ENCODE assay signal across 8 mouse cellular contexts in genomic region chr14:22813389-22813788, GRCm38 (mm10).
DNase-seq lines count a peak whose midpoint lies in the region; ATAC-seq and TF ChIP-seq lines count a peak whose summit lies in the region.

No protein-coding gene starts in this region.

- H3K9ac ChIP-seq in midbrain, embryonic 11.5 days (ENCODE audit: low read length): no peak overlapping the region
- no peak overlapping the region for H3K9ac ChIP-seq in midbrain, postnatal 0 days (replicated peaks; ENCODE audit: low read length, poor library complexity, severe bottlenecking)
- H3K9ac ChIP-seq in liver, embryonic 11.5 days (ENCODE audit: low read depth, low read length): no peak overlapping the region

- peaks cover 20% of the 10 kb centered on the region; the same call in 1 of the 2 replicates for H3K4me1 ChIP-seq in midbrain, embryonic 11.5 days (ENCODE audit: control insufficient read depth, insufficient read depth, low read length)
- no peaks in the 10 kb centered on the region for H3K4me1 ChIP-seq in midbrain, postnatal 0 days (ENCODE audit: insufficient read depth, low read length)
- peaks cover 9% of the 10 kb centered on the region for H3K4me1 ChIP-seq in embryonic fibroblast, embryonic 13.5 days (ENCODE audit: control insufficient read depth, insufficient read depth, low read length)
- 0 out of 2 replicates have a peak, but pooled peaks cover 3% of the 10 kb centered on the region for H3K4me1 ChIP-seq in liver, embryonic 11.5 days (replicated peaks; ENCODE audit: control insufficient read depth, insufficient read depth, low read length)

- H3K4me3 ChIP-seq in midbrain, embryonic 11.5 days (ENCODE audit: low read depth, low read length): no peak overlapping the region
- no peak overlapping the region for H3K4me3 ChIP-seq in midbrain, postnatal 0 days (ENCODE audit: low read depth, low read length)
- no peak overlapping the region for H3K4me3 ChIP-seq in embryonic fibroblast, embryonic 13.5 days (ENCODE audit: insufficient read depth, low read length)
- no peak overlapping the region for H3K4me3 ChIP-seq in liver, embryonic 11.5 days (ENCODE audit: low read depth, low read length)

- no peak for TF ChIP-seq CTCF in midbrain, postnatal 0 days (IDR thresholded peaks at IDR 0.05)
- TF ChIP-seq CTCF in embryonic fibroblast, embryonic 13.5 days (IDR thresholded peaks at IDR 0.05; ENCODE audit: borderline replicate concordance, insufficient read depth, low read length): no peak

- no peak for TF ChIP-seq POLR2A in embryonic fibroblast, embryonic 13.5 days (IDR thresholded peaks at IDR 0.05; ENCODE audit: low read depth, low read length)

- ATAC-seq in midbrain, embryonic 11.5 days (ENCODE audit: low FRiP score): peak; percentile 64; the same call in 1 of the 2 replicates
- ATAC-seq in midbrain, postnatal 0 days (ENCODE audit: low FRiP score): no peak
- no peak for ATAC-seq in liver, embryonic 11.5 days (replicated peaks; ENCODE audit: low FRiP score)

- H3K9me3 ChIP-seq in midbrain, embryonic 11.5 days (ENCODE audit: control insufficient read depth, low read length): no peaks in the 10 kb centered on the region
- no peaks in the 10 kb centered on the region for H3K9me3 ChIP-seq in midbrain, postnatal 0 days (ENCODE audit: low read length)
- no peaks in the 10 kb centered on the region for H3K9me3 ChIP-seq in liver, embryonic 11.5 days (ENCODE audit: control insufficient read depth, low read length)

- WGBS in midbrain, embryonic 11.5 days: 2% methylated on average over 7 of the region's 7 CpGs
- WGBS in midbrain, postnatal 0 days: 18% methylated on average over 7 of the region's 7 CpGs
- 23% methylated on average over 7 of the region's 7 CpGs for WGBS in liver, embryonic 11.5 days

- H3K27me3 ChIP-seq in midbrain, embryonic 11.5 days (ENCODE audit: control insufficient read depth, insufficient read depth, low read length): peaks cover 5% of the 10 kb centered on the region; the same call in 1 of the 2 replicates
- peaks cover 6% of the 10 kb centered on the region; the same call in 1 of the 2 replicates for H3K27me3 ChIP-seq in midbrain, postnatal 0 days (ENCODE audit: insufficient read depth, low read length)
- H3K27me3 ChIP-seq in liver, embryonic 11.5 days (replicated peaks; ENCODE audit: control insufficient read depth, insufficient read depth, low read length): no peaks in the 10 kb centered on the region

- peak overlapping the region; percentile 23; the same call in 1 of the 2 replicates for H3K4me2 ChIP-seq in midbrain, embryonic 11.5 days
- no peak overlapping the region for H3K4me2 ChIP-seq in midbrain, postnatal 0 days (ENCODE audit: low read depth, low read length, poor library complexity, severe bottlenecking)
- H3K4me2 ChIP-seq in liver, embryonic 11.5 days: peak overlapping the region; percentile 31; the same call in 1 of the 2 replicates

- H3K36me3 ChIP-seq in midbrain, embryonic 11.5 days (ENCODE audit: control insufficient read depth, insufficient read depth, low read length): no peaks in the 10 kb centered on the region
- H3K36me3 ChIP-seq in midbrain, postnatal 0 days (ENCODE audit: insufficient read depth, low read length): no peaks in the 10 kb centered on the region
- no peaks in the 10 kb centered on the region for H3K36me3 ChIP-seq in liver, embryonic 11.5 days (ENCODE audit: control insufficient read depth, insufficient read depth, low read length)

- DNase-seq in midbrain, embryonic 11.5 days (ENCODE audit: low spot score, missing footprints): peak; percentile 91
- DNase-seq in midbrain, postnatal 0 days (ENCODE audit: low spot score): no peak
- no peak for DNase-seq in liver, embryonic 11.5 days (ENCODE audit: low spot score)
- peak; percentile 25 for DNase-seq in retina, embryonic 14.5 days (ENCODE audit: low spot score)
- DNase-seq in right cerebral cortex, postnatal 10 days (ENCODE audit: low spot score in 2 of 2): no peak
- DNase-seq in frontal cortex, adult 2 months (ENCODE audit: extremely low spot score in 1 of 2, low spot score in 1 of 2): no peak
- no peak for DNase-seq in layer of hippocampus, adult 9-10 months (ENCODE audit: low spot score)

- no peak overlapping the region; the same call in 1 of the 2 replicates for H3K27ac ChIP-seq in midbrain, embryonic 11.5 days (ENCODE audit: low read depth, low read length)
- H3K27ac ChIP-seq in midbrain, postnatal 0 days (ENCODE audit: low read depth, low read length): no peak overlapping the region
- H3K27ac ChIP-seq in embryonic fibroblast, embryonic 13.5 days (ENCODE audit: insufficient read depth, low read length): peak overlapping the region; percentile 99
- H3K27ac ChIP-seq in liver, embryonic 11.5 days (ENCODE audit: low read depth, low read length): no peak overlapping the region

Comparison
In these comparisons a context has a peak if more than half of its experiments do, and no peak if none do; other contexts are left out.
1. DNase-seq: peak in midbrain, embryonic 11.5 days (single experiment) and retina, embryonic 14.5 days (single experiment); none in midbrain, postnatal 0 days (single experiment), liver, embryonic 11.5 days (single experiment), right cerebral cortex, postnatal 10 days (0 of 2), frontal cortex, adult 2 months (0 of 2) and layer of hippocampus, adult 9-10 months (single experiment).